24 mouse cellular contexts compared by ENCODE assay signal in the genomic region with DNA sequence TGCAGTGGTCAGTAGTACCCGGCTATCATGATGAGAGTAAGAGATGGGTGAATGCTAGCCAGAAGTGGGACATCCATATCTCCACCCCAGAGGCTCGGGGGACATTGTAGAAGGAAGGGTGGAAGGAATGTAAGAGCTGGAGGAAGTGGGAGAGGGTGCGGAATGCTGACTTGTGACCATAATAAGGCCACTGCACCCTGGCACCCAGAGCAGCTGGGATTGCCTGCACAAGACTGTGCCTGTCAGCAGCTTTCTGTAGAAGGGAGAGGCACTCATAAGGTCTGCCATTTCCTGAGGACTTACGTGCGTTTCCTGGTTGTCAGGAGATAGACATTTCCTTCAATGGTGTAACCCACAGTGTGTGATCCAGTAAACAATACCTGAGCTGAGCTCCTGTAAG.
"Had no signal": no experiment of that assay in that cellular context is flagged by ENCODE, and none has a peak within 500 bp of the region (broad histone marks: within the 10 kb centered on the region; RNA-seq: fewer than 3 reads in every experiment).

No protein-coding gene starts in this region.

- DNase-seq: liver, postnatal 0 days; lung, adult 2 months; lung, postnatal 14 days; lung, postnatal 36 days; midbrain, embryonic 14.5 days; retina, postnatal 1 day; right cerebral cortex, adult 18-20 months; right cerebral cortex, postnatal 25 days; right cerebral cortex, postnatal 4 days; spleen, adult 18-20 months; thymus, adult 2 months; thymus, postnatal 4 days had no signal

- H3K4me2 ChIP-seq: liver, embryonic 15.5 days; lung, embryonic 15.5 days; midbrain, embryonic 11.5 days; neural tube, embryonic 13.5 days; neural tube, embryonic 15.5 days; stomach, embryonic 15.5 days had no signal

- H3K36me3 ChIP-seq: liver, embryonic 15.5 days; lung, embryonic 15.5 days; neural tube, embryonic 13.5 days; neural tube, embryonic 15.5 days; stomach, embryonic 15.5 days had no signal

- H3K27me3 ChIP-seq: liver, embryonic 15.5 days; lung, embryonic 15.5 days; neural tube, embryonic 13.5 days; neural tube, embryonic 15.5 days; stomach, embryonic 15.5 days had no signal

- H3K9me3 ChIP-seq: liver, embryonic 15.5 days; lung, embryonic 15.5 days; megakaryocyte, embryonic 14.5 days; neural tube, embryonic 13.5 days; neural tube, embryonic 15.5 days; stomach, embryonic 15.5 days had no signal

- H3K9ac ChIP-seq: liver, embryonic 15.5 days; liver, postnatal 0 days; lung, embryonic 15.5 days; neural tube, embryonic 13.5 days; neural tube, embryonic 15.5 days; stomach, embryonic 15.5 days had no signal

- H3K4me1 ChIP-seq: liver, embryonic 15.5 days; neural tube, embryonic 15.5 days; stomach, embryonic 15.5 days had no signal

- ATAC-seq: liver, postnatal 0 days; lung, postnatal 0 days; midbrain, embryonic 16.5 days had no signal

- H3K4me3 ChIP-seq: liver, embryonic 15.5 days; lung, embryonic 15.5 days; megakaryocyte, embryonic 14.5 days; myocyte; neural tube, embryonic 13.5 days; neural tube, embryonic 15.5 days; stomach, embryonic 15.5 days had no signal

- H3K27ac ChIP-seq: liver, embryonic 15.5 days; lung, embryonic 15.5 days; macrophage; neural tube, embryonic 13.5 days; neural tube, embryonic 15.5 days; stomach, embryonic 15.5 days; stomach, postnatal 0 days had no signal
